Mouse (Mus musculus): ENCODE results near the gene Gm20388.
A peak's percentile ranks its signal among the peaks of the same experiment; 100 is the strongest.
"Not testable (repeated sequence)": the region's sequence is repeated elsewhere in the genome, so short reads cannot be mapped to it uniquely, and the experiment has no call there.

Gm20388 gene

GRCm38 (mm10) chr8:120759847-120760246 is 849.2 kb downstream of the Gm20388 start:
- no peak for DNase-seq (ENCODE audit: low spot score in 2 of 2)

- no peak for DNase-seq (ENCODE audit: low spot score in 2 of 2)
Observed at GRCm38 (mm10) chr8:120760341-120761215, 849.9 kb downstream of the Gm20388 start.

DNA sequence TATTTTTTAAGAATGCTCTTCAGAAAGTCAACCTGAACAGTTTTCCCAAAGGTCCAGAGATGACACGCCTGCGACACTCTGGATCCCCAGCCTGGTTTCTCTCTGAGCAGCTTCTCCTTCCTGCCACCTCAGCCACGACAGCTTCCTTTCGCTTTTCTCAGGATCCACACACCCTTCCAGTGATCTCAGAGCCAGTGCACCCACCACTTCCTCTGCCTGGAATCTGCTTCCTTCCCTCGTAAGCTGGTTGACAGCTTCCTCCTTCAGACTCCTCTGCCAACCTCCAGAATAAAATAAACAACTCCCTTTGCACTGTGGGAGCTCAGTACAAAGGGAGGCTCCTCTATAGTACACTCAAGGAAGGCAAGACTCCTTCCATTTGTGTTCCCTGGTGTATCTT is 852.6 kb downstream of the Gm20388 start:
- DNase-seq (ENCODE audit: low spot score in 2 of 2) = no peak

DNA sequence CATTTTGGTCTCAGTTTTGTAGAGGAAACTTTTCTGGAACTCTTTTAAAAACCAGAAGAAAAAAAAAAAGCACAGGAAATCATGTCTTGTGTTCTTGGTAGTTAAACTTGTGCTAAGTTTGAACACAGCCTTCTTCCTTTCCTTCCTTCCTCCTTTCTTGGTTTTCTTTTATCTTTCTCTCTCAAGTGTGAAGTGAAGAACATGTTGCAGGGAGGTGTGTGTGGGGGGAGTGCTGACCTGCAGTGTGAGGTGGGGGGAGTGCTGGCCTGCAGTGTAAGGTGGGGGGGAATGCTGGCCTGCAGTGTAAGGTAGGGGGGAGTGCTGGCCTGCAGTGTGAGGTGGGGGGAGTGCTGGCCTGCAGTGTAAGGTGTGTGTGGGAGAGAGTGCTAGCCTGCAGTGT is 854.0 kb downstream of the Gm20388 start:
- DNase-seq (ENCODE audit: low spot score in 2 of 2) = no peak

- DNase-seq (ENCODE audit: low spot score in 2 of 2) = no peak
Observed at GRCm38 (mm10) chr8:120766622-120767021, 856.0 kb downstream of the Gm20388 start.

- DNase-seq (ENCODE audit: low spot score in 2 of 2) = no peak
Observed at GRCm38 (mm10) chr8:120768454-120769218, 858.0 kb downstream of the Gm20388 start.

DNA sequence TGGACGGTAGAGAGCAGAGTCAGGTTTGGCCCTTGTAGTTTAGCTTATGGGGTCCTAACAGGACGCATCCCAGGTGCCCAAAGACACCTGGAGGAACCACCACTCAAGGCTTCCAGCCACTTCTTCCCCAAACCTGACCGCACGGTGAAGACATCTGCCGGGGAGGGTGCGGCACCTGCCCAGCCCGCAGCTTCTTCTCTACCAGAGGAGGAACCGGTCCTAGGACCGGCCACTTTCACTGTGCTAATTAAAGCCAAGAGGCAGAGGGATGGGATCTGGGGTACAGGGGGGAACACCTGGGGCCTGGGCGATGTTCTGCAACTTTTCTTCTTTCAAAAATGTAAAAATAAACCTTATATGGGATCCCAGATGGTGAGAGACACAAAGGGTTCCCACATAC is 866.5 kb downstream of the Gm20388 start:
- no peak for DNase-seq (ENCODE audit: low spot score in 2 of 2)

DNA sequence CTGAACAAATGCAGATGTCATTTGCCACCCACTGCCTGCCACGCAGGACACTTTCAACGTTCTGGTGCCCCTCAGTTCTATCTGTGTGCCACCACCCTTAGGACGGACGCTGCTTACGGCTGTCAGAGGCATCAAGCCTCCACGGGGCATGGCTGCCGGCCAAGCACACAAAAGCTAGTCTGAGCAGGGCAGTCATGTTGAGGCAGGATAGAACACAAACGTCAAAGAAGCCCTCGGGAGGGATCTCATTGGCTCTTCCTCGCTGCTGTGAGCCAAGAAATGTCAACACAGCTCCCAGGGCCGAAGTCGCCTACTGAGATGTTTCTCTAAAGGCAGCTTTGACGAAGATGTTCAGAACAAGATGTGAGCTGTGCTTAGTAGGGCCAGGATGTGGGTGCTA is 867.1 kb downstream of the Gm20388 start:
- no peak for DNase-seq (ENCODE audit: low spot score in 2 of 2)

GRCm38 (mm10) chr8:120779106-120779505 is 868.5 kb downstream of the Gm20388 start:
- DNase-seq (ENCODE audit: low spot score in 2 of 2) = no peak

DNA sequence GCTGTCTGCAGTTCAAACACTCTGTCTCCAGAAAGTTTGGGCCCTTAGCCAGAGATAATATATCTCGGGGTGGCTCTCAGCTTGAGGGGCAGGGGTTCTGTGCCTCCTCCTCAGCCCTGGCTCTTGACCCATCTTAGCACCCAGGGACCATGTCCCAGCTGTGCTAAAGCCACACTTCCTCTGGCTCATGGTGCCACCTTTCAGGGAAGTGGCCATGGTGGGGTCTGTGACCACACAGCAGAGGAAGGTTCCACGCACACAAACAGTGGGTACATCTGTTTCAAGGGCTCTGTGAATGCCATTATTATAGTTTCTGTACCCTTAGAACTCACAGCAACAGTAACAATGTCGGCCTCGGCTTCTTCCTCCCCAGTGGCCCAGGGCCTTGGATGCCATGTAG is 873.1 kb downstream of the Gm20388 start:
- DNase-seq (ENCODE audit: low spot score in 2 of 2) = no peak

DNA sequence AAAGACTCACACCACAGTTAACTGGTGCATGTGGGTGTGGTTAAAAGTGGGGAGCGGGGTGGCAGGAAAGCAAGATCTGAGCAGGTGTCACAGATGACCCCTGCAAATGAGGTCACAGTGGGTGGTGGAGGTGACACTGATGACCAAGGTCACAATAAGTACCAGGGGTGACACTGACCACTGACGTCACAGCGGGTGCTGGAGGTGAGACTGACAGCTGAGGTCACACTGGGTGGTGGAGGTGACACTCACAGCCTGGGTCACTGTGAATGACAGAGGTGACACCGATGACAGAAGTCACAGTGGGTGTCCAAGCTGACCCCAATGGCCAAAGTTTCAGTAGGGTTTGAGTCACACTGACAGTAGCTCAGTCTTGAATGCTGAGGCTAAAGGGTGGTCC is 876.1 kb downstream of the Gm20388 start:
- no peak for DNase-seq (ENCODE audit: low spot score in 2 of 2)

DNA sequence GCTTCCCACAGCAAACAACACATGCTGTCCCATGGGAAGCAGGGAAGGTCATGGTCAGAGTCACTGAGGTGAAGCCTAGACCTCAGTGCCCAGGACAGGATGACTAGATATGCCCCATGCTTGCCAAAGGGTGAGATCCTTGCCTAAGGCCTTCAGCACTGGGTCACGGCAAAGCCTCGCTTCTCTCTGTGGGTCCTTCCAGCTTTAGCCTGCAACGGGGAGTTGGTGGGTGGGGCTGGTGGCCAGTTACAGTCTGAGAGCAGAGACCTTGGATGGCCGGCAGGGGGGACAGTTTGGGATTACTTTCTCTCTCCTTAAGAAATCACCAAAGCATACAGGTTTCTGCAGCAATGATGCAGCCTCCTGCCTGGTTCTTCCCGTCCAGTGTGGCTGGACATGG is 877.0 kb downstream of the Gm20388 start:
- DNase-seq (ENCODE audit: low spot score in 2 of 2) = no peak

GRCm38 (mm10) chr8:120792710-120793109 is 882.1 kb downstream of the Gm20388 start:
- DNase-seq (ENCODE audit: low spot score in 2 of 2) = peak in 1 of 2 experiments; percentile 23

GRCm38 (mm10) chr8:120795944-120796635 is 885.4 kb downstream of the Gm20388 start:
- DNase-seq (ENCODE audit: low spot score in 2 of 2) = peak in 1 of 2 experiments; percentile 78

DNA sequence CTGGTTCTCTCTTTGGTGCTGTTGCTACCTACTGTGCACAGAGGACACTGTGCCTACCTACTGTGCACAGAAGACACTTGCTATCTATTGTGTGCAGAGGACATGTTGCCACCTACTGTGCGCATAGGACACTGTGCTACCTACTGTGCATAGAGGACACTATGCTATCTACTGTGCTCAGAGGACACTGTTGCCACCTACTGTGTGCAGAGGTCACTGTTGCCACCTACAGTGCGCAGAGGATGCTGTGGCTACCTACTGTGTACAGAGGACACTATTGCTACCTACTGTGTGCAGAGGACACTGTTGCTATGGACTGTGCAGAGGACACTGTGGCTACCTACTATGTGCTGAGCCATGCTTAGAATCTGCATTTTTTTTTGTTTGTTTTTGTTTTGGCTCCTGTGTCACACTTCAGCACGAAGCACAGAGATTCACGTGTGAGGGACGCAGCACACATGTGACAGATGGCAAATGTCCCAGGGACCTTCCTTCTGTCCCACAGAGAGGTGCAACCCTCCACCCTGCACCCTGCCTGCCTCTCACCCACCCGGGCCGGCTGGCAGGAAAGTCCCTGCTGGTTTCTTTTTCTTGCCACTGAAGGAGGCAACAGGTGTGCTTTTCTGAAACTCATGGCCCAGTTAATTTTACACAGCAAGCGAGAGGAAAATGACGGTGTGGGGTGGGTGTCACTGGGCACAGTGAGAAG is 886.5 kb downstream of the Gm20388 start:
- DNase-seq (ENCODE audit: low spot score in 2 of 2) = no peak

GRCm38 (mm10) chr8:120800308-120800865 is 889.7 kb downstream of the Gm20388 start:
- DNase-seq (ENCODE audit: low spot score in 2 of 2) = peak in 1 of 2 experiments; percentile 34

- DNase-seq (ENCODE audit: low spot score in 2 of 2) = not testable (repeated sequence)
Observed at GRCm38 (mm10) chr8:120803661-120804375, 893.2 kb downstream of the Gm20388 start.

- DNase-seq (ENCODE audit: low spot score in 2 of 2) = no peak
Observed at GRCm38 (mm10) chr8:120804741-120805140, 894.1 kb downstream of the Gm20388 start.

- DNase-seq (ENCODE audit: low spot score in 2 of 2) = no peak
Observed at GRCm38 (mm10) chr8:120806780-120807264, 896.2 kb downstream of the Gm20388 start.

- no peak for DNase-seq (ENCODE audit: low spot score in 2 of 2)
Observed at GRCm38 (mm10) chr8:120807719-120808118, 897.1 kb downstream of the Gm20388 start.

Measured in left cerebral cortex, adult 9 months (tissue).